Mouse (Mus musculus): ENCODE measurements at regions not wholly inside any gene's neighbourhood (a gene's known extent, or its start where the extent isn't known, plus 50 kb on each side); places are given as distances from the start of the nearest gene placed in this dataset.

DNA sequence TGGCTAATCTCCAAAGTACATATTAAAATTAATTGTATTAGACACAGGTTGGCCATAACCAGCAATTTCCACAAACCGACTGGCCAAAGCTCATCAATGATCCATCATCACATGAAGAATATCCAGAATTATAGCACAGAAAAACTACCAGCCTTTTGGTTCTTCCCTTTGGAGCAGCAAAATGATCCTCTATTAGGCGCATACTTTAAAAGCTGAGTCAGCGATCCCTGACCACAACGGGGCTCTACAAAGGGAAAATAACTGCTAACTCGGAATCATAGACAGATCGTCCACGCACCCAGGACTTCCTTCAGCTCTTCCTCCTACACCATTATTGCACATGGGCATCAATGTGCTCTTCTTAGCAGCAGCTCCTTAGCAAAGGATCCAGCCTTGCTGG lies 85.6 kb upstream of the Paip1 start:
- H3K27me3 ChIP-seq (ENCODE audit: control insufficient read depth, insufficient read depth, low read length) = no peaks in the 10 kb centered on the region
- H3K4me2 ChIP-seq = no peak overlapping the region
- DNase-seq (ENCODE audit: low spot score, missing footprints) (no peak), ATAC-seq (ENCODE audit: low FRiP score) (no peak)
- H3K9ac ChIP-seq (ENCODE audit: low read length) = no peak overlapping the region
- H3K4me1 ChIP-seq (ENCODE audit: control insufficient read depth, insufficient read depth, low read length) = no peaks in the 10 kb centered on the region
- WGBS = 95% methylated on average over 7 of the region's 7 CpGs
- H3K4me3 ChIP-seq (ENCODE audit: low read depth, low read length) = no peak overlapping the region
- no peaks in the 10 kb centered on the region; the same call in none of the 2 replicates for H3K36me3 ChIP-seq (ENCODE audit: control insufficient read depth, insufficient read depth, low read length)
- no peaks in the 10 kb centered on the region for H3K9me3 ChIP-seq (ENCODE audit: control insufficient read depth, low read length)
- no peak overlapping the region for H3K27ac ChIP-seq (ENCODE audit: low read depth, low read length)

DNA sequence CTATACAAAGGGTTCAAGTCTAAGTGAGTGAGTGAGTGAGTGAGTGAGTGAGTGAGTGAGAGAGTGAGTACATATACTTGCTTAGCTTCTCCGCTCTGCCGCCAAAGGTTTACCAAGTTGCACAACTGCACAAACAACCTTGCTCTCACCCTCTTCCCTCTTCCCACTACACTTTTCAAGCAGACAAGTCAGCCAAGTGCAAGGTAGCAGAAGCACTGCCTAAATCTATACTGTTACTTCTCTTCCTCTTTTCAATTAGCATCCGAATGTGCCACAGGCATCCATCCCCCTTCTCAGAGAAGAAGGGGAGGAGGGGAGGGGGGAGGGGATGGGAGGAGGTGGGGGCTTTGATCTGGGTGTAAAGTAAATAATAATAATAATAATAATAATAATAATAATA lies 80.4 kb upstream of the Paip1 start:
- Histone ChIP-seq H3K27ac (ENCODE audit: low read depth, low read length) (no peak overlapping the region), H3K4me1 (ENCODE audit: control insufficient read depth, insufficient read depth, low read length) (no peaks in the 10 kb centered on the region), H3K9me3 (ENCODE audit: control insufficient read depth, low read length) (no peaks in the 10 kb centered on the region), H3K9ac (ENCODE audit: low read length) (no peak overlapping the region), H3K27me3 (ENCODE audit: control insufficient read depth, insufficient read depth, low read length) (no peaks in the 10 kb centered on the region), H3K4me3 (ENCODE audit: low read depth, low read length) (no peak overlapping the region), H3K36me3 (ENCODE audit: control insufficient read depth, insufficient read depth, low read length) (no peaks in the 10 kb centered on the region), H3K4me2 (no peak overlapping the region)
- ATAC-seq (ENCODE audit: low FRiP score) = no peak
- peak; percentile 31 for DNase-seq (ENCODE audit: low spot score, missing footprints)
- WGBS = 98% methylated on average over 3 of the region's 3 CpGs

DNA sequence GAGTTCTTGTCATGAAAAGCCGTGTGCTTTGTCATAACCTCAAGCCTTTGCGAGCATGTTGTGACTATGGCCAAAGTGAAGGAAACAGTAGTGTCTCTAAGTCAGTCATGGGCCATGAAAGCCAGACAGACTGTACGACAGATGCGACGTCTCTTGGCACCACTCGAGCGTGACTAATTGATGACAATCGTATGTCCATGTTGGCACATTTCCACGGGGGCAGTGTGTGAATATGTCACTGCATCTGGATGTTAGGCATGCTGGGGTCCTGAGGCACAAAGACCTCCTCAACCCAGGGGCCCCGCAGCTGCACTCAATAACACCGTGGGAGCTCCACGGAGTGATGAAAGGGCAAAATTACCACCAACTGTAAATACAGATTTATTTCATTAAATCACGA lies 77.1 kb upstream of the Paip1 start:
- DNase-seq (ENCODE audit: low spot score, missing footprints) (peak; percentile 53), ATAC-seq (ENCODE audit: low FRiP score) (peak; percentile 57)
- no peak overlapping the region for H3K4me2 ChIP-seq
- no peak overlapping the region for H3K27ac ChIP-seq (ENCODE audit: low read depth, low read length)
- no peak overlapping the region for H3K4me3 ChIP-seq (ENCODE audit: low read depth, low read length)
- peaks cover 6% of the 10 kb centered on the region for H3K36me3 ChIP-seq (ENCODE audit: control insufficient read depth, insufficient read depth, low read length)
- H3K4me1 ChIP-seq (ENCODE audit: control insufficient read depth, insufficient read depth, low read length) = no peaks in the 10 kb centered on the region
- H3K9ac ChIP-seq (ENCODE audit: low read length) = no peak overlapping the region
- no peaks in the 10 kb centered on the region for H3K9me3 ChIP-seq (ENCODE audit: control insufficient read depth, low read length)
- WGBS = 73% methylated on average over 13 of the region's 13 CpGs
- H3K27me3 ChIP-seq (ENCODE audit: control insufficient read depth, insufficient read depth, low read length) = no peaks in the 10 kb centered on the region

DNA sequence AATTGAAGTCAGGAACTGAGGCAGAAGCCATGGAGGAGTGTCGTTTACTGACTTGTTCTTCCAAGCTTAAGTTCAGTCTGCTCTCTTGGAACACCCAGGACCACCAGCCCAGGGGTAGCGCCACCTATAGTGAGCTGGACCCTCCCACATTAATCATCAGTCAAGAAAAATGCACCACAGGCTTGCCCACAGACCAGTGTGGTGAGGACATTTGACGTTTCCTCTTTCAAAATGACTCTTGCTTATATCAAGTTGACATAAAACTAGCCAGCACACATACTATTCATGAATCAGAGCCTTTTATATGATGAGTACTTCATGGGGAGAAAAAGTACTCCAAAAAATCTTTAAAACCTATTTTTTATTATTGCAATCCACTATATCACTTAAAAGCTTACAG lies 69.7 kb upstream of the Paip1 start:
- DNase-seq (ENCODE audit: low spot score, missing footprints) (no peak), ATAC-seq (ENCODE audit: low FRiP score) (no peak)
- Histone ChIP-seq H3K9ac (ENCODE audit: low read length) (no peak overlapping the region), H3K4me2 (no peak overlapping the region), H3K27ac (ENCODE audit: low read depth, low read length) (no peak overlapping the region), H3K27me3 (ENCODE audit: control insufficient read depth, insufficient read depth, low read length) (no peaks in the 10 kb centered on the region), H3K9me3 (ENCODE audit: control insufficient read depth, low read length) (no peaks in the 10 kb centered on the region), H3K4me1 (ENCODE audit: control insufficient read depth, insufficient read depth, low read length) (no peaks in the 10 kb centered on the region), H3K4me3 (ENCODE audit: low read depth, low read length) (no peak overlapping the region), H3K36me3 (ENCODE audit: control insufficient read depth, insufficient read depth, low read length) (peaks cover 6% of the 10 kb centered on the region)
- 85% methylated on average over 3 of the region's 3 CpGs for WGBS

DNA sequence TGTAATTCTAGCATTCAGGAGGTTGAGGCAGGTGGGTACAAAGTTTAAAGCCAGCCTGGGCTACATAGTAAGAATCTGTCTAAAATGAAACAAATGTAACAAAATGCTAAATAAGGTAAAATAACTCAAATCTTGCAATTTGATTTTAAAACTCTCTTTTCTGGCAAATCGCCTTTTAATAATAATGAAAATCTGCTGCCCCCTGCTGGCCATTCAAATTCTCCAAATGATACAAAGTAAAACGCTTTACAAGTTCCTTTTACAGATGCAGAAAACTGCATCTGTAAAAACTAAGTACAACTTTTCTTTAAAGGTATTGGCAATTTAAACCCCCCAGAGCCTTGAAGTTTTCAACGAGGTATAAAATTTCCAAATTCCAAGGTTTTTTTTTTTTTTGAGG lies 65.0 kb upstream of the Paip1 start:
- ATAC-seq (ENCODE audit: low FRiP score) (no peak), DNase-seq (ENCODE audit: low spot score, missing footprints) (peak; percentile 89)
- no peaks in the 10 kb centered on the region for H3K27me3 ChIP-seq (ENCODE audit: control insufficient read depth, insufficient read depth, low read length)
- H3K27ac ChIP-seq (ENCODE audit: low read depth, low read length) = no peak overlapping the region
- peaks cover under 1% of the 10 kb centered on the region; the same call in 1 of the 2 replicates for H3K36me3 ChIP-seq (ENCODE audit: control insufficient read depth, insufficient read depth, low read length)
- no peak overlapping the region for H3K9ac ChIP-seq (ENCODE audit: low read length)
- no peak overlapping the region for H3K4me3 ChIP-seq (ENCODE audit: low read depth, low read length)
- H3K4me1 ChIP-seq (ENCODE audit: control insufficient read depth, insufficient read depth, low read length) = no peaks in the 10 kb centered on the region
- 69% methylated on average over 3 of the region's 3 CpGs for WGBS
- H3K9me3 ChIP-seq (ENCODE audit: control insufficient read depth, low read length) = no peaks in the 10 kb centered on the region
- H3K4me2 ChIP-seq = no peak overlapping the region

DNA sequence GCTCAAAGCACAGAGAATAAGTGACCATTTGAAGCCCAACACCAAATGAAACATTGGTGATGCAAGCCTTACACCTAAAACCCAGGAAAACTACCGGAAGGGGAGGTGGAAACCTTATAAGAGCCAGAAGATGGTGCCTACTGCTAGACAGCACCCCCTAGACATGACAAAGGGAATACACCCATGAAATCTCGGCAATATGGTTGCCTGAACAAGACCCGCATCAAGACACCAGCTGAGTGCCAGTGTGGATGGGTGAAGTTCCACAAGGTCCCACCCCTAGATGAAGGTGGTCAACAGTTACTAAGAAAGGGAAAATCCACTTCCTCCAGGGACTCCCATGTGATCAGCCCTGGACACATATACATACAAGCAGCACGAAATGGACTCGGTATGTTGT lies 64.2 kb upstream of the Paip1 start:
- Histone ChIP-seq H3K4me1 (ENCODE audit: control insufficient read depth, insufficient read depth, low read length) (no peaks in the 10 kb centered on the region), H3K9me3 (ENCODE audit: control insufficient read depth, low read length) (no peaks in the 10 kb centered on the region), H3K4me2 (no peak overlapping the region), H3K4me3 (ENCODE audit: low read depth, low read length) (no peak overlapping the region), H3K9ac (ENCODE audit: low read length) (no peak overlapping the region), H3K27me3 (ENCODE audit: control insufficient read depth, insufficient read depth, low read length) (no peaks in the 10 kb centered on the region), H3K36me3 (ENCODE audit: control insufficient read depth, insufficient read depth, low read length) (peaks cover 2% of the 10 kb centered on the region; the same call in 1 of the 2 replicates), H3K27ac (ENCODE audit: low read depth, low read length) (no peak overlapping the region)
- WGBS = 89% methylated on average over 5 of the region's 5 CpGs
- ATAC-seq (ENCODE audit: low FRiP score) = 0 out of 2 replicates have a peak, but pooled peaks have one; percentile 36
- peak; percentile 61 for DNase-seq (ENCODE audit: low spot score, missing footprints)

DNA sequence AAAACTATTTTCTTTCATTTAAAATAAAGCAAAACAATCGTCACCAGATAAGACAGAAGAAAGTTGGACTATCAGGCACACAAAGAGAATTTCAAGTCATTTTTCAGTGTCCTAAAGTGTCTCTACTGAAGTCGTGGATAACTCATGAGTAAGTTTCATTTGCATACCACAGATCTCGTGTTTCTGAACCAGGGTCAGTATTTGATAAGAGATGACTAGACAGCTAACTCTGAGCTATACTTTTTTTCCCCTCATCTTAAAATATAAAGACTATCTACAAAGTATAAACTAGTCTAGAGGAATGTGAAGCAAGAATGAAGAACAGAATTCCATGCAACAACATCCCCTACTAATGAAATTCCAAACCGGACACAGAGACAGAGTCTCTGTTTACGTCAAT lies 60.9 kb upstream of the Paip1 start:
- no peak overlapping the region for H3K9ac ChIP-seq (ENCODE audit: low read length)

DNA sequence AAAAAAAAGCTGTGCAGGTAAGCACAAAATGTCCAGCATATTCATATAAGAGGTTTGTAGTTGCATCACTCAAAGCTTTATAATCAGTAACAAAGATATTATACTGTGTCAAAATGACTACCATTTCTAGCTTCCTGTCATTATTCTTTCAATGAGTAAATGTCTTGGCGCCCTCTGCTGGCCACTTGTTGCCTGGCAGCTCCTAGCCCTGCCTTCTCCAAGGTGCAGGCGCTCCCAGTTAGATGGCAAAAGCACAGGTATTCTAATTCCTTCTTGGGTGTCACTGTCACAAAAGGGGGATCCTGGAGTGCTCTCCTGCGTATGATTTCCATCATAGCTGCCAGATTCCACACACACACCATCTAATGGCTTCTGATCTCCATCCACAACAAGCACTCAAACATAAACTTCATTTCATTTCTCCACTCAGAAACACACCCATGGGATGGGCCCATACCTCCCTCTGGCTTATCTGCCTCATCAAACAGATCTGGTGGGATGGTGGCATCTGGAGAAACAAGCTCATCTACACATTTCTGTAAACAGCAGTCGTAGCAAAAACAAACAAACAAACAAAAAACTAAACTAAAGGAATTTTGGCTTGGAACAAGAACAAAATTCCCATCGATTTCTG lies 49.9 kb upstream of the Paip1 start:
- H3K9ac ChIP-seq (ENCODE audit: low read length) = no peak overlapping the region
- DNase-seq (ENCODE audit: low spot score, missing footprints) (peak; percentile 98), ATAC-seq (ENCODE audit: low FRiP score) (peak; percentile 59; the same call in 1 of the 2 replicates)
- H3K4me2 ChIP-seq = no peak overlapping the region
- H3K4me1 ChIP-seq (ENCODE audit: control insufficient read depth, insufficient read depth, low read length) = no peaks in the 10 kb centered on the region
- no peaks in the 10 kb centered on the region for H3K27me3 ChIP-seq (ENCODE audit: control insufficient read depth, insufficient read depth, low read length)
- H3K36me3 ChIP-seq (ENCODE audit: control insufficient read depth, insufficient read depth, low read length) = no peaks in the 10 kb centered on the region; the same call in 1 of the 2 replicates
- no peak overlapping the region for H3K4me3 ChIP-seq (ENCODE audit: low read depth, low read length)
- 52% methylated on average over 5 of the region's 5 CpGs for WGBS
- H3K9me3 ChIP-seq (ENCODE audit: control insufficient read depth, low read length) = no peaks in the 10 kb centered on the region
- no peak overlapping the region for H3K27ac ChIP-seq (ENCODE audit: low read depth, low read length)

More for the DNA sequence above, 60.9 kb upstream of the Paip1 start:
- ATAC-seq (ENCODE audit: low FRiP score) (no peak), DNase-seq (ENCODE audit: low spot score, missing footprints) (no peak)
- no peak overlapping the region for H3K27ac ChIP-seq (ENCODE audit: low read depth, low read length)
- WGBS = 90% methylated on average over 5 of the region's 5 CpGs
- no peak overlapping the region for H3K4me2 ChIP-seq
- H3K4me3 ChIP-seq (ENCODE audit: low read depth, low read length) = no peak overlapping the region
- H3K27me3 ChIP-seq (ENCODE audit: control insufficient read depth, insufficient read depth, low read length) = no peaks in the 10 kb centered on the region
- no peaks in the 10 kb centered on the region for H3K4me1 ChIP-seq (ENCODE audit: control insufficient read depth, insufficient read depth, low read length)
- no peaks in the 10 kb centered on the region for H3K9me3 ChIP-seq (ENCODE audit: control insufficient read depth, low read length)
- H3K36me3 ChIP-seq (ENCODE audit: control insufficient read depth, insufficient read depth, low read length) = peaks cover 2% of the 10 kb centered on the region; the same call in 1 of the 2 replicates
